Mouse (Mus musculus) liver, embryonic 13.5 days (tissue): ENCODE results near the gene Irx5. TPM values are rescaled to one million over a fixed set of nuclear protein-coding genes. Genes with fewer than 3 reads are reported as not detected.

Experiments
- ATAC-seq: fragments of 200-750 bp; cut with Nextera tagmentation; 2 replicates; pipeline ENCODE4 v1.8.0; 2017; ENCODE audit warnings: low read depth, mild to moderate bottlenecking, moderate number of reproducible peaks, moderate library complexity
- DNase-seq: peaks from one replicate; pipeline ENCODE4 v3.0.0; 2022
- H3K27ac ChIP-seq: fragments of 300-500 bp; sonication (generic); 2 replicates; pipeline ENCODE4 v1.5.1; 2015; ENCODE audit warnings: moderate library complexity, mild to moderate bottlenecking, inconsistent platforms
- H3K27me3 ChIP-seq: fragments of 300-500 bp; sonication (generic); 2 replicates; pipeline ENCODE4 v1.6.1; 2015; ENCODE audit warnings: mild to moderate bottlenecking, inconsistent platforms
- H3K36me3 ChIP-seq: fragments of 300-500 bp; sonication (generic); 2 replicates; pipeline ENCODE4 v1.6.1; 2015; ENCODE audit warnings: mild to moderate bottlenecking, inconsistent platforms
- H3K4me1 ChIP-seq: fragments of 300-500 bp; sonication (generic); replicated peaks from 2 replicates; pipeline ENCODE4 v1.6.1; 2015; ENCODE audit warnings: inconsistent platforms
- H3K4me2 ChIP-seq: fragments of 300-500 bp; sonication (generic); 2 replicates; pipeline ENCODE4 v1.6.1; 2015; ENCODE audit warnings: inconsistent platforms, mild to moderate bottlenecking, moderate library complexity
- H3K4me3 ChIP-seq: fragments of 300-500 bp; sonication (generic); replicated peaks from 2 replicates; pipeline ENCODE4 v1.5.1; 2015; ENCODE audit warnings: mild to moderate bottlenecking, inconsistent platforms
- H3K9ac ChIP-seq: fragments of 300-500 bp; sonication (generic); 2 replicates; pipeline ENCODE4 v1.6.1; 2015; ENCODE audit warnings: mild to moderate bottlenecking, inconsistent platforms
- H3K9me3 ChIP-seq: fragments of 300-500 bp; sonication (generic); replicated peaks from 2 replicates; pipeline ENCODE4 v1.6.1; 2016; ENCODE audit warnings: inconsistent platforms
- WGBS: fragments of 180-500 bp; shearing (Covaris S2); methylation state at CpG from one replicate; pipeline ENCODE4 v1.1.7; 2015; ENCODE audit not compliant: insufficient replicate concordance; 5-methylcytosine and 5-hydroxymethylcytosine counted together
- polyA plus RNA-seq: library from polyadenylated mRNA; unstranded; fragments of >200 nt; fragmentation: Nextera tagmentation; extraction: Ambion mirVana; gene quantifications from 2 replicates; pipeline ENCODE4 v1.2.1, GENCODE M21; 2015

Gene Irx5
- polyA plus RNA-seq, 1 experiment from 2014 or later: 0.10 TPM

- WGBS: 47% methylated on average over 2 of the region's 2 CpGs
- Histone ChIP-seq H3K4me3 (no peak overlapping the region), H3K4me1 (no peaks in the 10 kb centered on the region), H3K27ac (no peak overlapping the region), H3K9me3 (no peaks in the 10 kb centered on the region), H3K36me3 (no peaks in the 10 kb centered on the region), H3K4me2 (no peak overlapping the region), H3K27me3 (no peaks in the 10 kb centered on the region), H3K9ac (no peak overlapping the region)
- ATAC-seq (no peak), DNase-seq (no peak)
Measured at GRCm38 (mm10) chr8:92404218-92404617, 46.8 kb downstream of the Irx5 start.

DNA sequence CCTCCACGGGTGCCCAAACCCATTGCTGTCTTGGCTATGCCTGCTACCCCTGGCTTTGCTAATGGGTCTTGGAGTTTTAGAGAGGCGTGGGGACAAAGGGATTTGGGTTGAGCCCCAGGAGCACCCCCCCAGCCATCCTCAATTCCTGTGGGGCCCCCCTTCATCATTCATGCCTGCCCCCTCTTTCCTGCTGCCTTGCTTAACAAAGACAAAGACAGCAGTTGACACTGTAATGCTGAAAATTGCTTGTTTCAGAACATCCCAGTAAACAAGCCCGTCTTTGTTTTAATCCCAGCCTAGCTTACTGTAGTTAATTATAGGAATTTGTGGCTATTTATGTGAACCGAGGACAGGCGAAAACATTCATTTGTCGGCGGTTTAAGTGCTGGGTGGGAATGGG, 50.7 kb downstream of the Irx5 start:
- Histone ChIP-seq H3K36me3 (no peaks in the 10 kb centered on the region), H3K27ac (no peak overlapping the region), H3K4me3 (no peak overlapping the region), H3K4me2 (no peak overlapping the region), H3K9ac (no peak overlapping the region), H3K9me3 (no peaks in the 10 kb centered on the region), H3K27me3 (no peaks in the 10 kb centered on the region), H3K4me1 (no peaks in the 10 kb centered on the region)
- no peak for DNase-seq
- no peak for ATAC-seq
- 60% methylated on average over 7 of the region's 7 CpGs for whole genome bisulfite sequencing

- no peaks in the 10 kb centered on the region for H3K36me3 ChIP-seq
- H3K9ac ChIP-seq: no peak overlapping the region
- no peaks in the 10 kb centered on the region for H3K4me1 ChIP-seq
- WGBS: 73% methylated on average over 6 of the region's 6 CpGs
- H3K4me2 ChIP-seq: no peak overlapping the region
- ATAC-seq: no peak
- H3K9me3 ChIP-seq: no peaks in the 10 kb centered on the region
- H3K27ac ChIP-seq: no peak overlapping the region
- no peaks in the 10 kb centered on the region for H3K27me3 ChIP-seq
- no peak for DNase-seq
- H3K4me3 ChIP-seq: no peak overlapping the region
Measured at GRCm38 (mm10) chr8:92413583-92413982, 56.2 kb downstream of the Irx5 start.

DNA sequence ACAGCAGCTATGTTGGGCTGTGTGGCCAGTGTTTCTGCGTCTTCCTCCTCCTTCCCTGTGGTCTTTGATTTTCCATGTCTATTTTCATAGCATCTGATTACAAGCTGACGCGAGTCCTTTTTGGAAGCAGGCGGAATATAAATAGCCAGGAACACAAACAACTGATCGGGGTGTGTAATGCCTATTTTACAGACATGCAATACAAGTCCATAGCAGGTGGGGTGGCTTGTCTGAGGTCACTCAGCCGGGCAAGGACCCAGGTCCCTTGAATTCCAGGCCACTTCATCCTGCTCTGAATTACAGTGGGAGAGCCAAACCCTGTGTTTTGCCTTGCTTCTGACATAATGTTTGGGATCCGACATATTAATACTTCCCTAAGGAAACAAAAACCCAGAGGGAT, 63.2 kb downstream of the Irx5 start:
- Histone ChIP-seq H3K9me3 (no peaks in the 10 kb centered on the region), H3K4me2 (no peak overlapping the region), H3K27ac (no peak overlapping the region), H3K9ac (no peak overlapping the region), H3K4me3 (no peak overlapping the region), H3K36me3 (no peaks in the 10 kb centered on the region), H3K27me3 (no peaks in the 10 kb centered on the region), H3K4me1 (no peaks in the 10 kb centered on the region)
- DNase-seq (no peak), ATAC-seq (no peak)
- 75% methylated on average over 7 of the region's 7 CpGs for WGBS
